Mouse (Mus musculus) olfactory bulb, adult 2 months (tissue): ENCODE results near the gene Erc2.

Experiments used
- CTCF ChIP-seq: fragments of 200-500 bp; IDR thresholded peaks from 2 replicates; pipeline ENCODE4 v1.5.1; 2012; ENCODE audit warnings: low read depth, mild to moderate bottlenecking, low read length, moderate library complexity; ENCODE audit not compliant: insufficient read depth
- POLR2A ChIP-seq: fragments of 200-500 bp; IDR thresholded peaks from 2 replicates; pipeline ENCODE4 v1.6.1; 2012; ENCODE audit warnings: mild to moderate bottlenecking, low read depth, low read length, moderate library complexity; ENCODE audit not compliant: insufficient read depth

GRCm38 (mm10) chr14:28467956-28468355 lies 845.7 kb downstream of the Erc2 start:
- no peak for TF ChIP-seq POLR2A
- TF ChIP-seq CTCF = no peak
